Mouse (Mus musculus): ENCODE results near the gene Lrrd1. TPM values are rescaled to one million over a fixed set of nuclear protein-coding genes. Genes with fewer than 3 reads are reported as not detected.
A peak's percentile ranks its signal among the peaks of the same experiment; 100 is the strongest.
"Not testable (repeated sequence)": the region's sequence is repeated elsewhere in the genome, so short reads cannot be mapped to it uniquely, and the experiment has no call there.

The Lrrd1 gene
- total and polyA plus RNA-seq, 3 experiments = 0.04 to 0.11 TPM; not detected in 1

DNA sequence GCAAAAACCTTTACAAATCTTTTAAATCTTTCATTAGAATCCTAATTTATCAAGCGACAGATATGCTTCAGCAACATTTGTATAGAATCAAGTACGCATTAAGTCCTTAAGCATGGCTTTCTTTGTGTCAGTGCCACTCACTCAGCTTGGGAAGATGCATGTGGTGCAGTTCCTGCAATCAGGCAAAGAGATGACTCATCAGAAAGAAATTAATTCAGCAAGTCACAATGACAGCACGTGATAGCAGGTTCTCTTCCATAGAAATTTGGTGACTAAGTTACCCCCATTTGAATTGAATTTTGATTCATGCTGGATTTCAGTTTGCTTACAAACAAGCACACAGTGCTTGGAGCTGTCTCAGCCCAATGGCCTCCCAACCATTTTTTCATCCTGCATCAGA lies 28.5 kb downstream of the Lrrd1 start:
- Histone ChIP-seq H3K4me1 (ENCODE audit: control insufficient read depth in 1 of 2, insufficient read depth in 2 of 2, low read length in 2 of 2) (no peaks in the 10 kb centered on the region), H3K9me3 (replicated peaks; ENCODE audit: insufficient read depth, low read length) (no peaks in the 10 kb centered on the region), H3K9ac (ENCODE audit: control insufficient read depth, low read depth, low read length, poor library complexity, severe bottlenecking) (no peak overlapping the region), H3K36me3 (ENCODE audit: control insufficient read depth in 1 of 2, insufficient read depth in 2 of 2, low read length in 2 of 2) (no peaks in the 10 kb centered on the region), H3K4me3 (ENCODE audit: control insufficient read depth in 1 of 2, insufficient read depth in 1 of 2, low read depth in 2 of 2, low read length in 2 of 2) (no peak overlapping the region), H3K27ac (ENCODE audit: control insufficient read depth, low read depth, low read length) (no peak overlapping the region), H3K27me3 (ENCODE audit: control insufficient read depth in 1 of 2, insufficient read depth in 2 of 2, low read length in 2 of 2) (no peaks in the 10 kb centered on the region; a peak in 1 of 4 replicates), H3K79me2 (ENCODE audit: control insufficient read depth, insufficient read depth, low read length, poor library complexity) (no peaks in the 10 kb centered on the region)
- no peak for TF ChIP-seq SIN3A (IDR thresholded peaks at IDR 0.05; ENCODE audit: low read length)
- no peak for TF ChIP-seq KAT2A (conservative IDR thresholded peaks at IDR 0.05; ENCODE audit: low read depth, low read length)
- TF ChIP-seq TAL1 (IDR thresholded peaks at IDR 0.05; ENCODE audit: low read length) = no peak
- no peak for TF ChIP-seq SMC3 (IDR thresholded peaks at IDR 0.05; ENCODE audit: low read depth, low read length)
- no peak for TF ChIP-seq JUND (IDR thresholded peaks at IDR 0.05; ENCODE audit: low read depth, low read length)
- no peak for TF ChIP-seq MAZ (IDR thresholded peaks at IDR 0.05; ENCODE audit: low read depth, low read length)
- no peak for TF ChIP-seq USF2 (IDR thresholded peaks at IDR 0.05; ENCODE audit: borderline replicate concordance in 1 of 2, insufficient read depth in 1 of 2, low read depth in 1 of 2, low read length in 2 of 2)
- no peak for TF ChIP-seq ETS1 (IDR thresholded peaks at IDR 0.05; ENCODE audit: low read depth, low read length)
- TF ChIP-seq NRF1 (IDR thresholded peaks at IDR 0.05; ENCODE audit: insufficient read depth, low read depth, low read length, poor library complexity, severe bottlenecking) = no peak
- no peak for TF ChIP-seq GABPA (IDR thresholded peaks at IDR 0.05; ENCODE audit: low read depth, low read length)
- no peak for TF ChIP-seq E2F4 (IDR thresholded peaks at IDR 0.05; ENCODE audit: borderline replicate concordance, low read depth, low read length)
- TF ChIP-seq CHD2 (IDR thresholded peaks at IDR 0.05; ENCODE audit: low read length) = no peak
- TF ChIP-seq TBP (IDR thresholded peaks at IDR 0.05; ENCODE audit: low read depth, low read length) = no peak
- DNase-seq (ENCODE audit: low read depth, low spot score) = peak; percentile 7

DNA sequence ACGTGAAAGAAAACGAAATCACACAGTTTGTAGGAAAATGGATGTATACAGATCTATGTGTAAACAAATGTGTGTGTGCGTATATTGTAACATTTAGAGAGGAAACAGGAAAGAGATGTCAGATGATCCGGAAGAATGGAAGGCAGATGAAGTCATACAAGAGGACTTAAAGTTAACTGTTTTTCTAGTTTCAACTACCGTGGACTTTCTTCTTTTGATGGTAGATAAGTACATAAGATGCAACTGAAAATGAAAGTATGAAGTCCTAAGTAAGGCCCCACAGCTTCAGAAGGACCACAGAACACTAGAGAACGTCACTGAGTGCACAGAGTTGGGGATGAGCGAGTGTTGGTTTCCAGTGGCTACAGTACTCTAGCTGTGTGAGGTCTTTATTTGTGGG lies 41.9 kb downstream of the Lrrd1 start:
- DNase-seq (ENCODE audit: low read depth, low spot score); H3K79me2 ChIP-seq (ENCODE audit: control insufficient read depth, insufficient read depth, low read length, poor library complexity); H3K27ac ChIP-seq (ENCODE audit: control insufficient read depth, low read depth, low read length); H3K9ac ChIP-seq (ENCODE audit: control insufficient read depth, low read depth, low read length, poor library complexity, severe bottlenecking); H3K9me3 ChIP-seq (replicated peaks; ENCODE audit: insufficient read depth, low read length); H3K36me3 ChIP-seq (ENCODE audit: control insufficient read depth in 1 of 2, insufficient read depth in 2 of 2, low read length in 2 of 2); H3K27me3 ChIP-seq (ENCODE audit: control insufficient read depth in 1 of 2, insufficient read depth in 2 of 2, low read length in 2 of 2); H3K4me3 ChIP-seq (ENCODE audit: control insufficient read depth in 1 of 2, insufficient read depth in 1 of 2, low read depth in 2 of 2, low read length in 2 of 2); H3K4me1 ChIP-seq (ENCODE audit: control insufficient read depth in 1 of 2, insufficient read depth in 2 of 2, low read length in 2 of 2): not testable (repeated sequence)

DNA sequence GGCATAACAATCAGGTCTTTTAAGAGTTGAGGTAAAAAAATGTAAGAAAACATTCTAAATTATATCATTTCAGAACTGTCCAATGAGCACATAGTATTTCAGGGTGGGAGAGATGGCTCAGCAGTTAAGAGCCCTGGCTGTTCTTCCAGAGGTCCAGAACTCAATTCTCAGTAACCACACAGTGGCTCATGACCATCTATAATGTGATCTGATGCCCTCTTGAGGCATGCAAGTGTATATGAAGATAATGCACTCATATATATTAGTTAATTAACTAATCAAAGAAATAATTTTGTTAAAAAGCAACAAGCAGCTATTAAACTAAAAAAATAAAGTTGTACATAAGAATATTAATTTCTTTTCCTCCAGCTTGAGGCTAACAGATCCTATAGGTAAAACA lies 44.2 kb downstream of the Lrrd1 start:
- Histone ChIP-seq H3K9me3 (replicated peaks; ENCODE audit: insufficient read depth, low read length) (no peaks in the 10 kb centered on the region), H3K4me3 (ENCODE audit: control insufficient read depth in 1 of 2, insufficient read depth in 1 of 2, low read depth in 2 of 2, low read length in 2 of 2) (no peak overlapping the region), H3K27ac (ENCODE audit: control insufficient read depth, low read depth, low read length) (no peak overlapping the region), H3K79me2 (ENCODE audit: control insufficient read depth, insufficient read depth, low read length, poor library complexity) (peaks cover 3% of the 10 kb centered on the region), H3K27me3 (ENCODE audit: control insufficient read depth in 1 of 2, insufficient read depth in 2 of 2, low read length in 2 of 2) (no peaks in the 10 kb centered on the region), H3K36me3 (ENCODE audit: control insufficient read depth in 1 of 2, insufficient read depth in 2 of 2, low read length in 2 of 2) (peaks cover 0 to 7% of the 10 kb centered on the region in 2 experiments; a peak in 2 of 4 replicates), H3K9ac (ENCODE audit: control insufficient read depth, low read depth, low read length, poor library complexity, severe bottlenecking) (no peak overlapping the region), H3K4me1 (ENCODE audit: control insufficient read depth in 1 of 2, insufficient read depth in 2 of 2, low read length in 2 of 2) (no peaks in the 10 kb centered on the region; a peak in 2 of 4 replicates)
- DNase-seq (ENCODE audit: low read depth, low spot score) = peak; percentile 53
- no peak for TF ChIP-seq GABPA (IDR thresholded peaks at IDR 0.05; ENCODE audit: low read depth, low read length)
- TF ChIP-seq RAD21 (IDR thresholded peaks at IDR 0.05; ENCODE audit: low read depth, low read length) = peak; percentile 62
- no peak for TF ChIP-seq BHLHE40 (IDR thresholded peaks at IDR 0.05; ENCODE audit: borderline replicate concordance, low read depth, low read length)
- TF ChIP-seq KAT2A (conservative IDR thresholded peaks at IDR 0.05; ENCODE audit: low read depth, low read length) = no peak
- peak in 1 of 3 experiments; percentile 57; a peak in 2 of 6 replicates for TF ChIP-seq CTCF (IDR thresholded peaks at IDR 0.05 in 2 of 3, conservative IDR thresholded peaks at IDR 0.05 in 1 of 3; ENCODE audit: control insufficient read depth in 1 of 3, insufficient read depth in 1 of 3, low read depth in 2 of 3, low read length in 3 of 3, poor library complexity in 1 of 3, severe bottlenecking in 1 of 3)
- TF ChIP-seq ETS1 (IDR thresholded peaks at IDR 0.05; ENCODE audit: low read depth, low read length) = no peak
- peak; percentile 64 for TF ChIP-seq SMC3 (IDR thresholded peaks at IDR 0.05; ENCODE audit: low read depth, low read length)
- TF ChIP-seq ZC3H11A (IDR thresholded peaks at IDR 0.05; ENCODE audit: low read depth, low read length) = peak; percentile 49; the same call in 1 of the 2 replicates
- no peak for TF ChIP-seq POLR2AphosphoS5 (IDR thresholded peaks at IDR 0.05; ENCODE audit: borderline replicate concordance, low read depth, low read length)
- TF ChIP-seq POLR2AphosphoS2 (IDR thresholded peaks at IDR 0.05; ENCODE audit: low read length) = no peak
